Mouse (Mus musculus) E14TG2a.4 (cell line): ENCODE data around the gene Ramac.

Source experiments
- H3K27me3 ChIP-seq: 2 replicates; pipeline ENCODE4 v1.6.1; 2014; ENCODE audit warnings: low read length, control low read depth; ENCODE audit not compliant: insufficient read depth
- H3K36me3 ChIP-seq: 2 replicates; pipeline ENCODE4 v1.6.1; 2014; ENCODE audit warnings: low read length, control low read depth; ENCODE audit not compliant: insufficient read depth
- H3K4me1 ChIP-seq: replicated peaks from 2 replicates; pipeline ENCODE4 v1.6.1; 2014; ENCODE audit warnings: low read depth, low read length, control low read depth
- H3K4me3 ChIP-seq: replicated peaks from 2 replicates; pipeline ENCODE4 v1.5.1; 2014; ENCODE audit warnings: mild to moderate bottlenecking, low read length
- H3K9me3 ChIP-seq: 2 replicates; pipeline ENCODE4 v1.6.1; 2014; ENCODE audit warnings: low read length, control low read depth
- CTCF ChIP-seq: conservative IDR thresholded peaks from 2 replicates; pipeline ENCODE4 v1.5.1; 2014; ENCODE audit warnings: low read length
- NANOG ChIP-seq: IDR thresholded peaks from 2 replicates; pipeline ENCODE4 v1.6.1; 2014; ENCODE audit warnings: borderline replicate concordance, low read length, mixed read lengths
- POU5F1 ChIP-seq: IDR thresholded peaks from 2 replicates; pipeline ENCODE4 v1.6.1; 2014; ENCODE audit warnings: low read length, borderline replicate concordance

The Ramac gene

GRCm38 (mm10) chr7:81762180-81763109 lies at the start of gene Ramac:
Gene Ramac (plus strand): TSS chr7:81762925.
- no peaks in the 10 kb centered on the region for H3K27me3 ChIP-seq
- H3K36me3 ChIP-seq = peaks cover 4% of the 10 kb centered on the region
- no peaks in the 10 kb centered on the region for H3K9me3 ChIP-seq
- H3K4me3 ChIP-seq = peak within 1 kb of the TSS; percentile 97
- TF ChIP-seq CTCF = peak; percentile 28; the same call in 1 of the 2 replicates
- TF ChIP-seq POU5F1 = no peak
- peaks cover 22% of the 10 kb centered on the region for H3K4me1 ChIP-seq

DNA sequence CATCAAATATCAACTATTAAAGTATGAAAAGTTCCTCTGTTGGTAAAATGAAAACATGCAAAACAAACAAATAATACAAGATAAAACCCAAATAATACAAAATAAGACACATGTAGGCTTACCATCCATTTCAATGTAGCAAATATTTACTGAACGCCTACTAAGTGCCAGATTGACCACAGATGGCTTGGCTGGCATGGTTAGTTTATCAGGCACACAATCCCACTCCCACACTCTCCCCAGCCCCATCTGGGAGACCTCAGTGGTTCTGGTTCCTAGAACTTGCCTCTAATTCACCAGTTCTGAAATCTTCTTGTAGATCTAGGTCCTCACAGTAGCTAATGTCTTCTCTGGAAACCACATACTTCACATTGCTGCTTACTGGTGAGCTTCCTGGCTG lies 44.1 kb upstream of the Ramac start:
- TF ChIP-seq POU5F1 (no peak), CTCF (no peak), NANOG (no peak)
- Histone ChIP-seq H3K27me3 (0 out of 2 replicates have a peak, but pooled peaks cover 2% of the 10 kb centered on the region), H3K36me3 (no peaks in the 10 kb centered on the region), H3K4me1 (0 out of 2 replicates have a peak, but pooled peaks cover 6% of the 10 kb centered on the region), H3K4me3 (no peak overlapping the region), H3K9me3 (no peaks in the 10 kb centered on the region)

DNA sequence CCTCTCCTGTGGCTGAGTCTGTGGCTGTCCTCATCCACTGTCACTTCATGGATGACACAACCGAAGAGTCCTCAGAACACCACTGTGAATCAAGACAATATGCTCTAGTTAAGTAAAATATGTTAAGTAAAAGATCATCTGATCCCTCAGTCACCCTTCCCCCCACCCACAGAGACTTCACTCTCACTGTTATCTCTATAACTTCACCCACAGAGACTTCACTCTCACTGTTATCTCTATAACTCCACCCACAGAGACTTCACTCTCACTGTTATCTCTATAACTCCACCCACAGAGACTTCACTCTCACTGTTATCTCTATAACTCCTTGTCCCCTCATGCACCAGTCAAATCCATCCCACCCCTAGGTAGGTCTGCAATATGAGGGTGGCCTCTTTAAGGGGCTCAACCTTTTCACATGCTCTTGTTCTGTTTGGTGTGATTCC lies 43.5 kb upstream of the Ramac start:
- Histone ChIP-seq H3K9me3 (no peaks in the 10 kb centered on the region), H3K27me3 (no peaks in the 10 kb centered on the region), H3K4me1 (0 out of 2 replicates have a peak, but pooled peaks cover 6% of the 10 kb centered on the region), H3K36me3 (no peaks in the 10 kb centered on the region), H3K4me3 (no peak overlapping the region)
- TF ChIP-seq CTCF (no peak), POU5F1 (no peak)

DNA sequence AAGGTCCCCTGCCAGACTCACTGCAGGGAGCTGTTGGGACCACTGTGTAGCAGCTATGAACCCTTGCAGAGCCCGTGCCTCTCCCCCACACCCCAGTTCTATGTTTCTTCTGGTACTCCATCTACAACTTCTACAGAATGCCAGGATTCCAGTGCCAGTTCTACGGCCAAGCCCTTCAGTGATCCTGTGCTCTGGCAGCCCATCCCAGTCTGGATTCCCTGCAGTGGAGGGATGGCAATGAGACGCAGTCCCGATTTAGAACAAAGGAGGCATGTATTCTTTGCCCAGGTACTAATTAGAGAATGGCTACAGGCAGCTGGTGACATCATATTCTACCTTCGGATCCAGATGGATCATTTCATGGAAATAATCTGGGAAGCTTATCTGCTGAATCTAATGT lies 41.5 kb upstream of the Ramac start:
- H3K4me3 ChIP-seq = no peak overlapping the region
- H3K36me3 ChIP-seq = no peaks in the 10 kb centered on the region
- no peaks in the 10 kb centered on the region for H3K27me3 ChIP-seq
- no peaks in the 10 kb centered on the region for H3K9me3 ChIP-seq
- H3K4me1 ChIP-seq = 0 out of 2 replicates have a peak, but pooled peaks cover 6% of the 10 kb centered on the region
- TF ChIP-seq CTCF (no peak), POU5F1 (no peak), NANOG (no peak)

DNA sequence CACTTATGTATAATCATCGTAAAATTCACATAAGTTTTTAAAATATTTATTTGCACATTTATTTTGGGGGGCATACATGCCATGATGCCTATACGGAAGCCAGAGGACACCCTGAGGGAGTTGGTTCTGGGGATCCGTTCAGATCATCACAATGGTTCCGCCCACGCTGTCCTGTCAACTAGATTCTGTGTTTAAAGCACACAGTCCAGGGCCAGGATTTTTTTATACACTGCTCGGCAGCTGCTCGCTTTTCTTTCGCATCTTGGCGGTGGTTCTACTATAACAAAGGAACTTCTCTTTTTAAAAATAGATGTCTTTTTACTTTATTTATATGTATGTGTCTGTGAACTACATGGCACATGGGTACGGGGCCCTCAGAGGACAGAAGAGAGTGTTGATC lies 38.9 kb upstream of the Ramac start:
- Histone ChIP-seq H3K4me1 (no peaks in the 10 kb centered on the region), H3K9me3 (no peaks in the 10 kb centered on the region), H3K4me3 (no peak overlapping the region), H3K36me3 (no peaks in the 10 kb centered on the region), H3K27me3 (no peaks in the 10 kb centered on the region)
- TF ChIP-seq CTCF (no peak), NANOG (no peak), POU5F1 (no peak)

DNA sequence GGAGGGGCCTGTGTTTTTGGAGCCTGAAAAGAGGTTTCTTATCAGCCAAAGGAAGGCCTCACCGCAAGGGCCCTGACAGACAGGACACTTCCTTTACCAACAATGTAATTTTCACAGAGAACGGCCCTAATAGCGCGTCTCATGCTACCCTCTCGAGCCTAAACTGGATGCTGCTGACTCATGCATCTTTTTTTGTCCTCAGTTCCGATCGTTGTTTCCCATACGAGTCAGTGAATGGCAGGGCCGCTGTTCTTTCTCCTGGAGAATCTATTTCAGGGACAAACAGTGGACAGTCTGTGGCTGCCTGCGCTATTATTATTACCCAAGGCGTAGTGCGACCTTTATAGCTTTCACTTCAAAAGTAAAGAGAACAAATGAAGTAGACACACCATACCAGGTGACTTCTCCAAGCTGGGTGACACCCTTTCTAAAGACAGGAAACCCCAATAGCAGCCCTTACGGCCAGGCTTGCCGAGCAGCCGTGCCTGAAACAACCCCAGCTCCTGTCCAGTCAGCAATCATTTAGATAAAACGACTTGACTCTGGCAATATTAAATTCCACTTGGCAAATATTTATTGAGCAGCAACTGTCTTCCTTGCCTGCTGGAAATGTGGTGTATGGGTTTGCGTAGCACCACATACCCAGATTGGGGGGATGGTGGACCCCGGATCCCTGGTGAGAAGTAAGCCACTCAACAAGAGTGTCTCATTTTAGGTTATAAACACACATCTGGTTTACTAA lies 36.6 kb upstream of the Ramac start:
- H3K9me3 ChIP-seq = no peaks in the 10 kb centered on the region
- H3K36me3 ChIP-seq = no peaks in the 10 kb centered on the region
- H3K4me3 ChIP-seq = no peak overlapping the region
- H3K4me1 ChIP-seq = no peaks in the 10 kb centered on the region
- TF ChIP-seq NANOG = no peak
- no peak for TF ChIP-seq POU5F1
- TF ChIP-seq CTCF = no peak
- H3K27me3 ChIP-seq = no peaks in the 10 kb centered on the region

GRCm38 (mm10) chr7:81726728-81727005 lies 36.1 kb upstream of the Ramac start:
- TF ChIP-seq NANOG (no peak), POU5F1 (no peak), CTCF (no peak)
- no peaks in the 10 kb centered on the region for H3K4me1 ChIP-seq
- H3K36me3 ChIP-seq = no peaks in the 10 kb centered on the region
- H3K4me3 ChIP-seq = no peak overlapping the region
- no peaks in the 10 kb centered on the region for H3K27me3 ChIP-seq
- no peaks in the 10 kb centered on the region for H3K9me3 ChIP-seq

GRCm38 (mm10) chr7:81727716-81728115 lies 35.0 kb upstream of the Ramac start:
- no peaks in the 10 kb centered on the region for H3K36me3 ChIP-seq
- H3K4me1 ChIP-seq = no peaks in the 10 kb centered on the region
- TF ChIP-seq POU5F1 (no peak), NANOG (no peak), CTCF (no peak)
- H3K9me3 ChIP-seq = no peaks in the 10 kb centered on the region
- no peak overlapping the region for H3K4me3 ChIP-seq
- H3K27me3 ChIP-seq = no peaks in the 10 kb centered on the region

DNA sequence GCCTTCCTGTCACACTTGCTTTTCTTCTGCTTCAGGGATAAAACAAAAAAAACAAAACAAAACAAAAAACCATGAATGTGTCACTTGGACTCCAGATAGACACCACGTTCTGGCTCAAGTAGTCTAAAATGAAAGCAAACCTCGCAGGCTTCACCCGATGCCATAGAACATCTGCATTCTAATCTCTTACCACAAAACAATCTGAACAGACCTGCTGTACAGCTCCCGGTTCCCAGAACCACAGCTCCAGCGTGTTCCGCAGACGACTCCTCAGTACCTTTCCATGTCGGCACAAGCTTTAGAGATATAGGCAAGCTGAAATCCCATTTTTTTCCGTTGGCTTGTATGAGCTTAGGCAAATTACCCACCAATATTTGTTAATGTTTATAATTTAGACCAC lies 32.9 kb upstream of the Ramac start:
- Histone ChIP-seq H3K4me3 (no peak overlapping the region), H3K36me3 (no peaks in the 10 kb centered on the region), H3K9me3 (no peaks in the 10 kb centered on the region), H3K27me3 (no peaks in the 10 kb centered on the region), H3K4me1 (no peaks in the 10 kb centered on the region)
- no peak for TF ChIP-seq CTCF
- TF ChIP-seq POU5F1 = no peak
- no peak for TF ChIP-seq NANOG
